In genomic region chr2:144269679-144270475, GRCm38 (mm10) we compare ENCODE assay signal across 7 mouse cellular contexts. TPM values are rescaled to one million over a fixed set of nuclear protein-coding genes. Genes with fewer than 3 reads are reported as not detected.
DNase-seq lines count a peak whose midpoint lies in the region; ATAC-seq and TF ChIP-seq lines count a peak whose summit lies in the region.

No protein-coding gene starts in this region.

- no peaks in the 10 kb centered on the region for H3K27me3 ChIP-seq in limb, embryonic 13.5 days
- no peaks in the 10 kb centered on the region for H3K27me3 ChIP-seq in stomach, embryonic 15.5 days (replicated peaks)

- no peak; the same call in 1 of the 2 replicates for TF ChIP-seq POLR2A in embryonic fibroblast, embryonic 13.5 days (IDR thresholded peaks at IDR 0.05; ENCODE audit: low read depth, low read length)

- no peak for TF ChIP-seq CTCF in embryonic fibroblast, embryonic 13.5 days (IDR thresholded peaks at IDR 0.05; ENCODE audit: borderline replicate concordance, insufficient read depth, low read length)

- peaks cover 17% of the 10 kb centered on the region for H3K36me3 ChIP-seq in limb, embryonic 13.5 days
- H3K36me3 ChIP-seq in stomach, embryonic 15.5 days = no peaks in the 10 kb centered on the region

- no peaks in the 10 kb centered on the region for H3K9me3 ChIP-seq in limb, embryonic 13.5 days
- H3K9me3 ChIP-seq in stomach, embryonic 15.5 days = no peaks in the 10 kb centered on the region

- peak; percentile 12; the same call in 1 of the 2 replicates for ATAC-seq in limb, embryonic 13.5 days (ENCODE audit: low FRiP score, low read depth)
- no peak for ATAC-seq in stomach, embryonic 15.5 days (ENCODE audit: insufficient read depth, low FRiP score, low read depth)

- H3K4me3 ChIP-seq in embryonic fibroblast, embryonic 13.5 days (ENCODE audit: insufficient read depth, low read length) = peak overlapping the region; percentile 97
- H3K4me3 ChIP-seq in limb, embryonic 13.5 days = peak overlapping the region; percentile 77
- peak overlapping the region; percentile 93 for H3K4me3 ChIP-seq in stomach, embryonic 15.5 days (replicated peaks)

- peak; percentile 17 for DNase-seq in retina, embryonic 14.5 days (ENCODE audit: low spot score)
- DNase-seq in retina, postnatal 1 day = no peak
- no peak for DNase-seq in layer of hippocampus, postnatal 10 days (ENCODE audit: low spot score in 2 of 2)
- DNase-seq in spleen, adult 12 weeks (ENCODE audit: low spot score) = no peak

- WGBS in limb, embryonic 13.5 days = under 1% methylated on average over 24 of the region's 33 CpGs
- WGBS in stomach, embryonic 15.5 days = under 1% methylated on average over 32 of the region's 33 CpGs

- peak overlapping the region; percentile 75 for H3K4me2 ChIP-seq in limb, embryonic 13.5 days (replicated peaks)
- H3K4me2 ChIP-seq in stomach, embryonic 15.5 days = peak overlapping the region; percentile 80

- peak overlapping the region; percentile 72 for H3K27ac ChIP-seq in embryonic fibroblast, embryonic 13.5 days (ENCODE audit: insufficient read depth, low read length)
- peak overlapping the region; percentile 96 for H3K27ac ChIP-seq in limb, embryonic 13.5 days
- H3K27ac ChIP-seq in stomach, embryonic 15.5 days = peak overlapping the region; percentile 96

- peak overlapping the region; percentile 97 for H3K9ac ChIP-seq in limb, embryonic 13.5 days
- peak overlapping the region; percentile 87 for H3K9ac ChIP-seq in stomach, embryonic 15.5 days

- H3K4me1 ChIP-seq in embryonic fibroblast, embryonic 13.5 days (ENCODE audit: control insufficient read depth, insufficient read depth, low read length) = no peaks in the 10 kb centered on the region
- H3K4me1 ChIP-seq in limb, embryonic 13.5 days = peaks cover 52% of the 10 kb centered on the region
- peaks cover 5% of the 10 kb centered on the region; the same call in 1 of the 2 replicates for H3K4me1 ChIP-seq in stomach, embryonic 15.5 days

RNA-seq across cellular contexts. Expression of gene Mgme1, which starts 0.6 kb away (rescaled TPM):
- polyA plus RNA-seq in embryonic fibroblast, embryonic 13.5 days (2011; ENCODE audit: insufficient read length, low read depth, missing spikeins) = 4.9 and 5.2 TPM in 2 replicates
- 19.7 and 22.6 TPM in 2 replicates for polyA plus RNA-seq in limb, embryonic 13.5 days (2015; fragmentation: Nextera tagmentation; extraction: Ambion mirVana)
- 20.2 and 21.3 TPM in 2 replicates for polyA plus RNA-seq in stomach, embryonic 15.5 days (2015; fragmentation: Nextera tagmentation; extraction: Ambion mirVana)
- total RNA-seq in layer of hippocampus, postnatal 10 days (2021) = 1 to 10 TPM; 2.9 to 3.2 TPM

RNA-seq across cellular contexts. Expression of gene Snx5, which starts 0.8 kb away (rescaled TPM):
- 233 and 284 TPM in 2 replicates for polyA plus RNA-seq in embryonic fibroblast, embryonic 13.5 days (2011; ENCODE audit: insufficient read length, low read depth, missing spikeins)
- polyA plus RNA-seq in limb, embryonic 13.5 days (2015; fragmentation: Nextera tagmentation; extraction: Ambion mirVana) = 130 and 133 TPM in 2 replicates
- 122 and 130 TPM in 2 replicates for polyA plus RNA-seq in stomach, embryonic 15.5 days (2015; fragmentation: Nextera tagmentation; extraction: Ambion mirVana)
- total RNA-seq in layer of hippocampus, postnatal 10 days (2021) = 10 to 100 TPM; 67.9 to 68.7 TPM
